Mouse (Mus musculus): ENCODE results near the gene Ptpra. TPM values are rescaled to one million over a fixed set of nuclear protein-coding genes. Genes with fewer than 3 reads are reported as not detected.

Gene Ptpra
- total and polyA plus RNA-seq, 2 experiments from 2014 or later: 21.7 to 44.5 TPM

GRCm38 (mm10) chr2:130461287-130462071, 11.4 kb downstream of the Ptpra start:
- Histone ChIP-seq H3K36me3 (replicated peaks; ENCODE audit: control insufficient read depth, insufficient read depth, low read length) (0 out of 2 replicates have a peak, but pooled peaks cover 3% of the 10 kb centered on the region), H3K27me3 (ENCODE audit: control insufficient read depth, insufficient read depth, low read length) (no peaks in the 10 kb centered on the region), H3K4me3 (ENCODE audit: low read depth, low read length) (no peak overlapping the region), H3K9ac (replicated peaks; ENCODE audit: low read depth, low read length) (no peak overlapping the region), H3K4me2 (ENCODE audit: low read depth, low read length) (no peak overlapping the region), H3K27ac (ENCODE audit: low read depth) (no peak overlapping the region), H3K4me1 (ENCODE audit: control insufficient read depth, insufficient read depth) (peaks cover 8% of the 10 kb centered on the region; the same call in 1 of the 2 replicates), H3K9me3 (replicated peaks; ENCODE audit: control insufficient read depth, low read length) (no peaks in the 10 kb centered on the region)
- DNase-seq (ENCODE audit: low spot score) (no peak), ATAC-seq (ENCODE audit: insufficient read depth, low read depth) (no peak)
- 74% methylated on average over 15 of the region's 15 CpGs for WGBS
- TF ChIP-seq EP300 (IDR thresholded peaks at IDR 0.05; ENCODE audit: low read depth): no peak
- no peak for TF ChIP-seq CTCF (IDR thresholded peaks at IDR 0.05; ENCODE audit: low read depth)

- peaks cover 14% of the 10 kb centered on the region; the same call in 1 of the 2 replicates for H3K4me1 ChIP-seq (ENCODE audit: control insufficient read depth, insufficient read depth)
- ATAC-seq (ENCODE audit: insufficient read depth, low read depth) (no peak), DNase-seq (ENCODE audit: low spot score) (no peak)
- no peak overlapping the region for H3K9ac ChIP-seq (replicated peaks; ENCODE audit: low read depth, low read length)
- 0 out of 2 replicates have a peak, but pooled peaks cover 3% of the 10 kb centered on the region for H3K36me3 ChIP-seq (replicated peaks; ENCODE audit: control insufficient read depth, insufficient read depth, low read length)
- H3K9me3 ChIP-seq (replicated peaks; ENCODE audit: control insufficient read depth, low read length): no peaks in the 10 kb centered on the region
- 82% methylated on average over 1 of the region's 1 CpGs for WGBS
- no peak overlapping the region for H3K27ac ChIP-seq (ENCODE audit: low read depth)
- H3K4me2 ChIP-seq (ENCODE audit: low read depth, low read length): no peak overlapping the region
- no peaks in the 10 kb centered on the region for H3K27me3 ChIP-seq (ENCODE audit: control insufficient read depth, insufficient read depth, low read length)
- H3K4me3 ChIP-seq (ENCODE audit: low read depth, low read length): no peak overlapping the region
- TF ChIP-seq EP300 (IDR thresholded peaks at IDR 0.05; ENCODE audit: low read depth) (no peak), CTCF (IDR thresholded peaks at IDR 0.05; ENCODE audit: low read depth) (no peak)
Observed at GRCm38 (mm10) chr2:130466438-130466837, 16.4 kb downstream of the Ptpra start.

- DNase-seq (ENCODE audit: low spot score) (peak; percentile 4), ATAC-seq (ENCODE audit: insufficient read depth, low read depth) (no peak)
- Histone ChIP-seq H3K27ac (ENCODE audit: low read depth) (no peak overlapping the region), H3K9me3 (replicated peaks; ENCODE audit: control insufficient read depth, low read length) (no peaks in the 10 kb centered on the region), H3K9ac (replicated peaks; ENCODE audit: low read depth, low read length) (no peak overlapping the region), H3K27me3 (ENCODE audit: control insufficient read depth, insufficient read depth, low read length) (no peaks in the 10 kb centered on the region), H3K36me3 (replicated peaks; ENCODE audit: control insufficient read depth, insufficient read depth, low read length) (no peaks in the 10 kb centered on the region), H3K4me2 (ENCODE audit: low read depth, low read length) (no peak overlapping the region), H3K4me3 (ENCODE audit: low read depth, low read length) (no peak overlapping the region), H3K4me1 (ENCODE audit: control insufficient read depth, insufficient read depth) (peaks cover 23% of the 10 kb centered on the region)
- WGBS: 72% methylated on average over 4 of the region's 4 CpGs
- no peak for TF ChIP-seq EP300 (IDR thresholded peaks at IDR 0.05; ENCODE audit: low read depth)
- TF ChIP-seq CTCF (IDR thresholded peaks at IDR 0.05; ENCODE audit: low read depth): no peak
Observed at GRCm38 (mm10) chr2:130469366-130469765, 19.3 kb downstream of the Ptpra start.

- WGBS: 29% methylated on average over 2 of the region's 2 CpGs
- Histone ChIP-seq H3K27ac (ENCODE audit: low read depth) (no peak overlapping the region), H3K36me3 (replicated peaks; ENCODE audit: control insufficient read depth, insufficient read depth, low read length) (no peaks in the 10 kb centered on the region), H3K9me3 (replicated peaks; ENCODE audit: control insufficient read depth, low read length) (no peaks in the 10 kb centered on the region), H3K4me3 (ENCODE audit: low read depth, low read length) (no peak overlapping the region), H3K9ac (replicated peaks; ENCODE audit: low read depth, low read length) (no peak overlapping the region), H3K4me1 (ENCODE audit: control insufficient read depth, insufficient read depth) (peaks cover 22% of the 10 kb centered on the region), H3K27me3 (ENCODE audit: control insufficient read depth, insufficient read depth, low read length) (no peaks in the 10 kb centered on the region), H3K4me2 (ENCODE audit: low read depth, low read length) (no peak overlapping the region)
- no peak for ATAC-seq (ENCODE audit: insufficient read depth, low read depth)
- DNase-seq (ENCODE audit: low spot score): peak; percentile 2
- TF ChIP-seq EP300 (IDR thresholded peaks at IDR 0.05; ENCODE audit: low read depth): no peak
- no peak for TF ChIP-seq CTCF (IDR thresholded peaks at IDR 0.05; ENCODE audit: low read depth)
Observed at GRCm38 (mm10) chr2:130469935-130470334, 19.9 kb downstream of the Ptpra start.

- Histone ChIP-seq H3K9me3 (replicated peaks; ENCODE audit: control insufficient read depth, low read length) (no peaks in the 10 kb centered on the region), H3K4me3 (ENCODE audit: low read depth, low read length) (no peak overlapping the region), H3K36me3 (replicated peaks; ENCODE audit: control insufficient read depth, insufficient read depth, low read length) (no peaks in the 10 kb centered on the region), H3K4me1 (ENCODE audit: control insufficient read depth, insufficient read depth) (peaks cover 30% of the 10 kb centered on the region), H3K4me2 (ENCODE audit: low read depth, low read length) (no peak overlapping the region), H3K27ac (ENCODE audit: low read depth) (no peak overlapping the region), H3K9ac (replicated peaks; ENCODE audit: low read depth, low read length) (no peak overlapping the region), H3K27me3 (ENCODE audit: control insufficient read depth, insufficient read depth, low read length) (no peaks in the 10 kb centered on the region)
- no peak for DNase-seq (ENCODE audit: low spot score)
- TF ChIP-seq EP300 (IDR thresholded peaks at IDR 0.05; ENCODE audit: low read depth) (no peak), CTCF (IDR thresholded peaks at IDR 0.05; ENCODE audit: low read depth) (no peak)
- no peak for ATAC-seq (ENCODE audit: insufficient read depth, low read depth)
- 54% methylated on average over 8 of the region's 8 CpGs for WGBS
Observed at GRCm38 (mm10) chr2:130472908-130473510, 22.9 kb downstream of the Ptpra start.
